Mouse (Mus musculus) adrenal gland, postnatal 10 days (tissue): ENCODE measurements around the gene 3110040N11Rik. TPM values are rescaled to one million over a fixed set of nuclear protein-coding genes. Genes with fewer than 3 reads are reported as not detected.

Experiments
- DNase-seq: peaks from one replicate; pipeline ENCODE4 v3.0.0; 2021; ENCODE audit warnings: mixed read lengths
- total RNA-seq, 2 experiments: library from RNA; stranded (reverse); gene quantifications; 2 replicates each; pipeline ENCODE4 v1.2.3; 2021

3110040N11Rik gene
- total RNA-seq, 2 experiments from 2014 or later, result 30.3 to 30.4 TPM

DNA sequence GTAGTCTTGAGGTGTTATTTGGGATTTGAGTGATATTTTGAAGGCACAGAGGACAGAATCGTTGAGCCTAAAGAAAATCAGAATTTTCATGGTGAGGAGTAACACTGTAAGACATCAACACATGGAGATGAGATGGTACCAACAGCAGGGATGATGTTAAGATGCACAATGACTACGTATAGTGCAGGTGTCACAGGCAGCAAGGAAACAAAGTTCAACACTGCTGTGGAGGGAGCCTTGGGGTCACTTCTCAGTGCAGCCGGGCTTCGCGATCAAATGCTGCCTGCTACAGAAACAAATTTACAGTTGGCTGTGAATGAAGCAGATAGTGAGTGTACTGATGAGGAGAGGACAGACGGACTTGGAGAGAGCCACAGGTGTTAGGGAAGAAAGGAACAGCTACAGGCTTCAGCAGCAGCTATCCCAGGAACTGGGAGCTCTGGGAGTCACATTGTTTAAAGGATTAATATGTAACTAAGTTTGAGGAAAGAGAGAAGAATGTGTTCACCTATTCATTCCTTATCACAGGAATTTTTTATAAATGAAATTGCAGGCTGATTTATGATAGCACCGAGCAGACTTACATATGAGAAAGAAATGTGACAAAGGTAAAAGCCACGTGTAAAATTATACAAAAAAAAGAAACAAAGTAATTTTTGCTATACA is 50.4 kb downstream of the 3110040N11Rik start:
- no peak for DNase-seq

DNA sequence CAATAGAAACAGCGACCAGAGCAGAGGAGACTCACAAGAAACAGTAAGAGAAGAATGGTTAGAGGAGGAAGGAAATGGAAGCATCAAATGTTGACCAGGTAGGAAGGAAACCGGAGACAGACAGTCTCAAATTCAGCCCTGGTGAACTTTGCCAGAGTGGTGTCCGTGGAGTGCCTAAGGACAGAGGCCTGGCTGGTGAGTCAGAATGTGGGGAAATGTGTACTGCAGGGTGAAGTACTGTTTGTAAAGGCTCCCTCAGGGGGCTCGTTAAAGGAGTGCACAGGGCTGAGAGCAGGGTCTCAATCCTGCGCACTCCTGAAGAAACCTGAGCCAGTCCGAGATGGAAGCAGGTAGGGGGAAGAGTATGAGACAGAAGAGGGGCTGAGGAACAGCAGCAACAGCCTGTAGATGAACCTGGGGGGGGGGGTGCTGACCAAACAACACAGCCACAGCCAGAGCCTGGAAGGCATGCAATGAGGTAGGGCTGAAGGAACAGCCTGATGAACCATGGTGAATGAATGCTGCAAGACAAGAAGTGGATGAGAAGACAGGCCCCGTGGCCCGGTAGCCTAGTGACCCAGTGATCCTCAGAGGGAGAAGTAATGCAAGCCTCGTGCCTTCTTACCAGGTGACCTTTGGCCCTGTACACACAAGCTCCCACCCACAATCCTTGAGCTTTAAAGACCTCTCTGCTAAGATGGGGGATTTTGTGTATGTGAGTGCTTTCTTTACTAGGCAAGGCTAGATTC is 53.8 kb downstream of the 3110040N11Rik start:
- DNase-seq, result no peak

DNA sequence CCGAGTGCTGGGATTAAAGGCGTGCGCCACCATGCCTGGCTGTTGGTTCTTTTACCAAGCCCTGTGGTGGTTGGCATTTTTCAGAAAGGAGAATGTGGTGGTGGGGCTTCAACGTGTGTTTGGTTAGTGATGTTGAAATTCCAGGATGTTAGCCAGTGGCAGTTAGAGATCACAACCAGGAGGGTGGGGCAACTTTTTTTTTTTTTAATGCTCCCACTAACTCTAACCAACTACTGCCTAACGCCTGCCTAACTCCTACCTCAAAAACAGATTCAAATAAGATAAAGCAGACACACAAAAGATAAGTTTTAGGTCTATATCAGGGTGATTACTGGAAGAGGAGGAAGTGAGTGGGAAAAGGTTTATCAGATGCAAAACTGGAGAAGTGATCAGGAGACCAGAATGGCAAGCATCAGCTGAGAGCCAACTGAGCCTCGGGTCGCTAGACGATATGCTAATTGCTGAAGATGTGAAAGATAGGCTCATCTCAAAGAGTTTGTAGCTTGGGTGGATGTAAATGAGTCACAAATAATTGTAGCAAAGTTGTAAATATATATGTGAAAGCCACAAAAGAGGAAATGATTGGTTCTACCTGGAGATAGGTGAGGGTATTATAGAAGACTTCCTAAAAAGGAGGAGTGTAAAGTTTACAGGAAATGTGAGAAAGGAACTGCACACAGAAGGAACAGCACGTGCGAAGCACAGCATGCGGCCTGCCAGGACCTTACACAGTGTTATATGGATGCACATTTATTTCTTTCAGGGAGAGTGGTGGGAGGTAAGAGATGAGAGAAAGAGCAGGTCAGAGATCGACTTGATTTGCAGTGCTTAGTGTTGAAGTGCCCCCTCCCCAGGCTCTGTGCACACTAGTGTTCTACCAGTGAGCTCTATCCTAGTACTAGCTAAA is 56.8 kb downstream of the 3110040N11Rik start:
- DNase-seq, result no peak

Other genes with a start within 250 kb of the 3110040N11Rik start
- 10 to 100 TPM in 1 of 2 experiments, 1 to 10 TPM in 1; 4.4 to 19.8 TPM for gene Fsd2, start 222.5 kb downstream of the 3110040N11Rik start, total RNA-seq
- 10 to 100 TPM; 16.3 to 16.4 TPM for gene Whamm, start 218.2 kb downstream of the 3110040N11Rik start, total RNA-seq
- gene Homer2, start 82.0 kb downstream of the 3110040N11Rik start, total RNA-seq, result 1 to 10 TPM; 4.1 to 8.3 TPM
- gene Ramac, start 26.6 kb downstream of the 3110040N11Rik start, total RNA-seq, result 10 to 100 TPM; 41.5 to 45.5 TPM
- gene Btbd1, start 40.0 kb upstream of the 3110040N11Rik start, total RNA-seq, result 100 to 1,000 TPM; 116 to 135 TPM
- not detected for gene Gm10160, start 66.3 kb upstream of the 3110040N11Rik start, total RNA-seq
- 10 to 100 TPM; 15.8 to 21.2 TPM for gene Tm6sf1, start 69.5 kb upstream of the 3110040N11Rik start, total RNA-seq
- gene Hdgfl3, start 145.0 kb upstream of the 3110040N11Rik start, total RNA-seq, result 10 to 100 TPM; 12.2 to 15.8 TPM
- 1 to 10 TPM; 1.2 to 1.5 TPM for gene Bnc1, start 202.8 kb upstream of the 3110040N11Rik start, total RNA-seq